Mouse (Mus musculus) gonadal fat pad, adult 2 months (tissue): Measurements from ENCODE around the gene Lmod3. TPM values are rescaled to one million over a fixed set of nuclear protein-coding genes. Genes with fewer than 3 reads are reported as not detected.

ENCODE experiments used
- DNase-seq: peaks from one replicate; pipeline ENCODE4 v3.0.0-alpha.2; 2012; ENCODE audit warnings: low read depth
- polyA plus RNA-seq: library from polyadenylated mRNA; depleted of rRNA; stranded (reverse); fragments of >200 nt; gene quantifications from 2 replicates; pipeline ENCODE4 v1.2.3, GENCODE M21; 2012; rRNA removed

The Lmod3 gene
- 0.06 and 0.11 TPM in 2 replicates for polyA plus RNA-seq

- no peak for DNase-seq
These were observed at the start of gene Lmod3 for GRCm38 (mm10) chr6:97252711-97253221. TSS of gene Lmod3 (minus strand) at chr6:97252759.

GRCm38 (mm10) chr6:97302303-97302702 lies 49.7 kb upstream of the Lmod3 start:
- DNase-seq = no peak

GRCm38 (mm10) chr6:97300659-97301058 lies 48.1 kb upstream of the Lmod3 start:
- DNase-seq = no peak

GRCm38 (mm10) chr6:97300180-97300579 lies 47.6 kb upstream of the Lmod3 start:
- DNase-seq = no peak

- DNase-seq = no peak
These were observed 44.6 kb upstream of the Lmod3 start for GRCm38 (mm10) chr6:97297151-97297550.

GRCm38 (mm10) chr6:97295866-97296527 lies 43.4 kb upstream of the Lmod3 start:
- DNase-seq = no peak

- no peak for DNase-seq
These were observed 42.9 kb upstream of the Lmod3 start for GRCm38 (mm10) chr6:97295416-97295815.

GRCm38 (mm10) chr6:97293667-97294569 lies 41.4 kb upstream of the Lmod3 start:
- DNase-seq = no peak

GRCm38 (mm10) chr6:97292894-97293293 lies 40.3 kb upstream of the Lmod3 start:
- no peak for DNase-seq

GRCm38 (mm10) chr6:97292096-97292495 lies 39.5 kb upstream of the Lmod3 start:
- no peak for DNase-seq

GRCm38 (mm10) chr6:97291159-97291908 lies 38.8 kb upstream of the Lmod3 start:
- DNase-seq = no peak

- no peak for DNase-seq
These were observed 38.1 kb upstream of the Lmod3 start for GRCm38 (mm10) chr6:97290687-97291086.

GRCm38 (mm10) chr6:97289838-97290237 lies 37.3 kb upstream of the Lmod3 start:
- no peak for DNase-seq

- DNase-seq = no peak
These were observed 36.8 kb upstream of the Lmod3 start for GRCm38 (mm10) chr6:97289316-97289820.

GRCm38 (mm10) chr6:97288047-97288855 lies 35.7 kb upstream of the Lmod3 start:
- no peak for DNase-seq

GRCm38 (mm10) chr6:97286332-97286731 lies 33.8 kb upstream of the Lmod3 start:
- DNase-seq = no peak

- DNase-seq = no peak
These were observed 31.1 kb upstream of the Lmod3 start for GRCm38 (mm10) chr6:97283676-97284075.

GRCm38 (mm10) chr6:97278878-97279277 lies 26.3 kb upstream of the Lmod3 start:
- no peak for DNase-seq

GRCm38 (mm10) chr6:97278014-97278787 lies 25.6 kb upstream of the Lmod3 start:
- DNase-seq = no peak

GRCm38 (mm10) chr6:97276890-97277497 lies 24.4 kb upstream of the Lmod3 start:
- no peak for DNase-seq
